Mouse (Mus musculus): ENCODE measurements at regions not wholly inside any gene's neighbourhood (a gene's known extent, or its start where the extent isn't known, plus 50 kb on each side); places are given as distances from the start of the nearest gene placed in this dataset.
"Not testable (repeated sequence)": the region's sequence is repeated elsewhere in the genome, so short reads cannot be mapped to it uniquely, and the experiment has no call there.

GRCm38 (mm10) chr6:22497306-22497705, 141.3 kb upstream of the Fam3c start:
- no peak for DNase-seq

GRCm38 (mm10) chr6:22496471-22496870, 140.4 kb upstream of the Fam3c start:
- no peak for DNase-seq

DNA sequence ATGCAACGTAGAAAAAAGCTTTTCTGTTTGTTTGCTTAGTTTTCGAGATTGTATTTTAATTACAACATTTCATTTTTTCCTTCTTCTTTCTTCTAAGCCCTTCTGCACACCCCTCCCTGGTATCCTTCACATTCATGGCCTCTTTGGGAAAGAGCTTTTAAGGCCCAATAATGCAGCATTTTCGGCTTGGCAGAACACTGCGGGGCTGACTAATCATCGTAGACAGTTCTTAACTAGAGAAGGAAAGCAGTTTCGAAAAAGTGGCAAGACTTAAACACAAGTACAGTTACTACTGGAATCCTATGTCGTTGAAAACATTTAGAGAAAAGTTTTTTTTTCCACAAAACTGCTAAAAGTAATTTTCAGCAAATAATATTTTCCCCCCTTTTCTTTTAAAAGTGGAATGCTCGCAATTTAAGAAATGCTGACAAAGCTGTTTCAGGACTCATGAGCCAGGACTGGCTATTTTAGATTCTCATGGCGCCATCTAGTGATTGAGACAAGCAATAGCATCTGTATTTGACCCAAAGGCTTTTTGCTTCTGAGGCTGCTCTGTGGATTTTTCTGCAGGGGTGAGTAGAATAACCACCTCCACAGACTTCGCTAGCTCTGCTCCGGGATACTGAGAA, 137.7 kb upstream of the Fam3c start:
- no peak for DNase-seq

- no peak for DNase-seq
These were observed 136.9 kb upstream of the Fam3c start for GRCm38 (mm10) chr6:22492896-22493295.

- DNase-seq: no peak
These were observed 134.7 kb upstream of the Fam3c start for GRCm38 (mm10) chr6:22490762-22491161.

DNA sequence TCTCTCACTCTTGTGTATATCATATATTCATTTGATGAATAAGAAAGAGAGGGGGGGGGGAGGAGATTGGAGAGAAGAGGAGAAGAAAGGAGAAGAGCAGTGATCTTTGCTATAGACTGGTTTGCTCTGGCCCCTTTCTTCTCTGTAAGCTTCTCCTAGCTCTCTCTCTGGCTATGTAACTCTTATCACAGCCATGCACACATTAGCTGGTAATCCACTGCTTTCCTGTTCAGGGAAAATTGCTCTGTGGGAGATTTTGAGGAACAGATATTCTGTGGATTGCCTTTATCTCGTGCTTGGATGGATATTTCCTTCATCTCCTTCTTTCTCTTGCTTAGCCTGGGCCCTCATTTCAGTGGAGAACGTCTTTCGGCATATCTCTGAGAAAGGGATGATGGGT, 131.4 kb upstream of the Fam3c start:
- DNase-seq: no peak

GRCm38 (mm10) chr6:22485828-22486518, 129.9 kb upstream of the Fam3c start:
- DNase-seq: no peak

- not testable (repeated sequence) for DNase-seq
These were observed 126.2 kb upstream of the Fam3c start for GRCm38 (mm10) chr6:22482257-22482656.

DNA sequence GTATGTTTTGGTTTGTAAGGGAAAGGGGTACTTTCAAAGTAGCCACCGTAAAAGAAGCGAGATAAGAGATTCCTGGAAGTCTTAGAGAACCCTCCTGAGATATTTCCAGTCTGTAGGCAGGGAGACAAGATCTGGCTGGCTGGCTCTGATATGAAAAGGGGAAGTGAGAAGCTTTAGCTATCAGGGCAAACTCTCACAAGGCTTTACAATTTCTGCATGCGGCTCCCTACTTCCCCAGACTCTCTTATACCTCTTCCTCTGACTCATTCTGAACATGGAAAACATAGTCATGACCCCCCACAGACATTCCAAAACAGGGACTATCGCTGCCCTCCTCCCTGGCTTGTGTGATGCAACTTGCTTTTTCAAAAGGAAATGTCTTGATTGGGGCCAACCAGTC, 118.6 kb upstream of the Fam3c start:
- DNase-seq: no peak

- DNase-seq: no peak
These were observed 118.0 kb upstream of the Fam3c start for GRCm38 (mm10) chr6:22474011-22474410.

DNA sequence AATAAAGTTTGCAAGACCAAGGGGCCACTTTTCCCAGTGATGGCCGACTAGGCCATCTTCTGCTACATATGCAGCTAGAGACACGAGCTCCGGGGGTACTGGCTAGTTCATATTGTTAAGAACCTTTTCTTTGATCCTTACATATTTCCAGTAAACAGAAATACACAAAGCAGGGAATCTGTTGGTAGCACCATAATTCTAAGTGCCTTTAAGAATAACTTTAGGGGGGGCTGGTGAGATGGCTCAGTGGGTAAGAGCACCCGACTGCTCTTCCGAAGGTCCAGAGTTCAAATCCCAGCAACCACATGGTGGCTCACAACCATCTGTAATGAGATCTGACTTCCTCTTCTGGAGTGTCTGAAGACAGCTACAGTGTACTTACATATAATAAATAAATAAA, 116.4 kb upstream of the Fam3c start:
- DNase-seq: not testable (repeated sequence)

GRCm38 (mm10) chr6:22467334-22467993, 111.4 kb upstream of the Fam3c start:
- DNase-seq: no peak

- DNase-seq: no peak
These were observed 109.9 kb upstream of the Fam3c start for GRCm38 (mm10) chr6:22465926-22466325.

GRCm38 (mm10) chr6:22459440-22460016, 103.5 kb upstream of the Fam3c start:
- DNase-seq: no peak

- no peak for DNase-seq
These were observed 96.2 kb upstream of the Fam3c start for GRCm38 (mm10) chr6:22452203-22452602.

DNA sequence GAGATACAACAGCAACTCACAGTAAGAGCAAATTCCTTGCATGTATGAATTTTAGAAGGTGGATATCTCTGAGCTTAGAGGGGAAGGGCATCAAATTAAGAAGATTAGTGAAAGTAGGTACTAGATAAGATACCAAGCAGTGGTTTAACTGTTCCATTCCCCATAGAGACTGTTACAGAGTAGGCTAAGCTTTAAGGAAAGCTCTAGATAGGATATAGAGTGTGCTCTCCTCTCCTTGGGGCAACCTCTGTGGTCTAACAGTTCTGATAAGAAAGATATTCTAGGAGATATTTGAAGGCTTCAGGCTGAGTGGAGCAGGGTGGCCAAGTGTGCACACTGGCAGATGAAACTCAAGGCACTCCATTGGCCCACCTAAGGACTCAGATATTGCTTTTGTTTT, 94.5 kb upstream of the Fam3c start:
- no peak for DNase-seq

DNA sequence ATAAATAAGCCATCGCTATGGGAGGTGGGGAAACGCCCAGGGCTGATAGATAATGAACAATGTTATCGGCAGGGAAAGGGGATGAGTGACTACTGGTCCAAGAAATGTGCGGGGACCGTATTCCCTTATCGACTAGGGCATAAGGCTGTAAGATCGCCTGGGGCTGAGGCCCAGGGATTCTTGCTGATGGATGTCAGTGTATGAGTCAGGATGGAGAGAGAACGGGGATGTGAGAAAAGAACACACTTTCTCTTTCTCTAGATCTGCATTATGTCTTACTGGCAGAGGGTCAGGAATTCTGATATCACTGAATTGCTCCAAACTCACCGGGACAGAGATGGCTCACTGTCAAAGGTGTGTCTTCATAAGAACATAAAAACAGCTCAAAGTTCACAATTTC, 92.9 kb upstream of the Fam3c start:
- no peak for DNase-seq

DNA sequence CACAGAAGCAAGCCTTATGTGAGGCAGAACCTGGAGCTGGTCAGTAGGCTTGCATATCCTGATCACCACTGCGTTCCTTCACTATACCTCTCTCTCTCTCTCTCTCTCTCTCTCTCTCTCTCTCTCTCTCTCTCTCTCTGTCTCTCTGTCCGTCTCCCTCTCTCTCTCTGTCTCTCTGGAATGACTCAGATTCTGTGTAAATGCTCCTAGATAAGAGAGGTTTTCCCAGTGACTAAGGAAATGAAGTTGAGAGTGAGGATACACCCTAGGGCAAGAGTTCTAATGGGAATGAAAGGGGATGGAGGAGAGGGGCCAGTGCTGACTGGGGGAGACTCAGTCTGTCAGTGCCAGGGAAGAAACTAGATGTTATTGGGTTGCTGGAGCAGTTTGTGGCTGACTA, 91.6 kb upstream of the Fam3c start:
- DNase-seq: no peak

GRCm38 (mm10) chr6:22446621-22447310, 90.7 kb upstream of the Fam3c start:
- DNase-seq: no peak

- not testable (repeated sequence) for DNase-seq
These were observed 88.8 kb upstream of the Fam3c start for GRCm38 (mm10) chr6:22444856-22445255.

GRCm38 (mm10) chr6:22444220-22444619, 88.2 kb upstream of the Fam3c start:
- no peak for DNase-seq

DNA sequence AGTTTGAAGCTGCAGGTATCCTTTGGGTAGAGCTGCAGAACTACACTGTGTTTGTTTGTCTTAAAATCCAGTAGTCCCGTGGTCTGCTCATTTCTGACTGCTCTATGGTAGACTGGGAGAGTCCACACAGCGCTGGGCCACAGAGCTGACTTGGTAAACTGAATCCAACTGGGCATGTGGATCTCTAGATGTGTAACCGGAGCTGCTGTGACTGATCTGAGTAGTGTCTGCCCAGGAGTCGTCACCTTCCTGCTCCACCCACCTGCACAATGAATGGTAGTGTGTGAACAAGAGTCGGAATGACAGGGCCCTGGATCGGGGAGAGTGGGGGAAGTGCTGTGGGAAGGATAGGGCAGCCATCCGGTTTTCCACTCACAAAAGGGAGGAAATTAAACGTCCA, 87.5 kb upstream of the Fam3c start:
- DNase-seq: no peak

DNA sequence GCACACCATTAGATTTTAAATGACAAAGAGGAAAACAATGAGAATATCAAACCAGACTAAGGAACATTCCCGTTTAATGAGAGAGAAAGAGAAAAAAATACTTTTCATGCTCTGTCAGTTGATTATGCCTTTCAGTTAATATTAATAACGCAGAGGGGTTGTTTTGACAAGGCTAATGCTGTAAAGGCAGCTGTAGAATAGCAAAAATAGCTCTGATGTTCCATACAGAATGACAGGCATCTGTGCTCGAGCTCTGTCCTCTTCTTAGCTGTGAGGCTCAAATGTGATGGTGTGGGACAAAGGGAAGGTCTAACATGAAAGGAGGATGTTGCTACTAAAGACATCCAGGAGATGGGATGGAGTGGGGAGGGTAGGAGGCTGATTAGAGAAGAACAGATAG, 87.1 kb upstream of the Fam3c start:
- no peak for DNase-seq

All from cerebellum, adult 11-12 months (tissue).